8 mouse cellular contexts compared by ENCODE assay signal in the genomic region with DNA sequence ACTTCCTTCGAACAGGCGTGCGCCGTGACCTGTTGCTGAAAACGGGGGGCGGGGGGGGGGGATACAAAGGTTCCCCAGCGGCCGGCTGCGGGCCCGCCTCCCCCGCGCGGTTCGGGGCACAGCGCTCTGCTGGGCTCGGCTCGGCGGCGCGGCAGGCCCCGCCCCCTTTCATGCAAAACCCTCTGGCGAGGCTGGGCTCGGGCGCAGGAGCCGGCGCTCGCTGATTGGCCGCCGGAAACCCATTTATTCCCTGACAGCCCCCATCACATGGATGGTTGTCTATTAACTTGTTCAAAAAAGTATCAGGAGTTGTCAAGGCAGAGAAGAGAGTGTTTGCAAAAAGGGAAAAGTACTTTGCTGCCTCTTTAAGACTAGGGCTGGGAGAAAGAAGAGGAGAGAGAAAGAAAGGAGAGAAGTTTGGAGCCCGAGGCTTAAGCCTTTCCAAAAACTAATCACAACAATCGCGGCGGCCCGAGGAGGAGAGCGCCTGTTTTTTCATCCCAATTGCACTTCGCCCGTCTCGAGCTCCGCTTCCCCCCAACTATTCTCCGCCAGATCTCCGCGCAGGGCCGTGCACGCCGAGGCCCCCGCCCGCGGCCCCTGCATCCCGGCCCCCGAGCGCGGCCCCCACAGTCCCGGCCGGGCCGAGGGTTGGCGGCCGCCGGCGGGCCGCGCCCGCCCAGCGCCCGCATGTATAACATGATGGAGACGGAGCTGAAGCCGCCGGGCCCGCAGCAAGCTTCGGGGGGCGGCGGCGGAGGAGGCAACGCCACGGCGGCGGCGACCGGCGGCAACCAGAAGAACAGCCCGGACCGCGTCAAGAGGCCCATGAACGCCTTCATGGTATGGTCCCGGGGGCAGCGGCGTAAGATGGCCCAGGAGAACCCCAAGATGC. TPM values are rescaled to one million over a fixed set of nuclear protein-coding genes. Genes with fewer than 3 reads are reported as not detected.
DNase-seq lines count a peak whose midpoint lies in the region.
"Had no signal": no experiment of that assay in that cellular context is flagged by ENCODE, and none has a peak within 500 bp of the region (broad histone marks: within the 10 kb centered on the region; RNA-seq: fewer than 3 reads in every experiment).

Gene Sox2 (plus strand): TSS at position 680 of the 895 bp plus-strand sequence.

- 0% methylated on average over 86 of the region's 86 CpGs for WGBS in midbrain, embryonic 10.5 days

- peak; percentile 96 for DNase-seq in ZHBTc4 (ENCODE audit: low read depth, low spot score)
- DNase-seq in cerebellum, adult 11 months: peak; percentile 31
- peak; percentile 55 to 81 for DNase-seq in frontal cortex, adult 2 months (ENCODE audit: extremely low spot score in 1 of 2, low spot score in 1 of 2)
- peak; percentile 64 for DNase-seq in kidney, adult 18-20 months
- peak; percentile 76 to 77 for DNase-seq in left cerebral cortex, postnatal 36 days (ENCODE audit: low spot score in 2 of 2)
- peak; percentile 93 for DNase-seq in midbrain, embryonic 10.5 days (ENCODE audit: low spot score)
- DNase-seq in testis, postnatal 10 days (ENCODE audit: low spot score): peak; percentile 68

- H3K27me3 ChIP-seq in midbrain, embryonic 10.5 days (ENCODE audit: low read depth, poor library complexity, severe bottlenecking): peaks cover 39% of the 10 kb centered on the region

- H3K4me1 ChIP-seq in midbrain, embryonic 10.5 days: peaks cover 46% of the 10 kb centered on the region

- peak within 1 kb of the TSS; percentile 99 for H3K4me3 ChIP-seq in midbrain, embryonic 10.5 days

- intact Hi-C loops in left cerebral cortex, postnatal 36 days (cut with DNase I): loop anchor here (2.0 to 10.0 kb wide), 8 partner anchors 15 to 925 kb away; no protein-coding TSS in a partner anchor

- H3K9me3 ChIP-seq in midbrain, embryonic 10.5 days (replicated peaks): no peaks in the 10 kb centered on the region

- peaks cover 26% of the 10 kb centered on the region for H3K36me3 ChIP-seq in midbrain, embryonic 10.5 days

- peak within 1 kb of the TSS; percentile 100 for H3K27ac ChIP-seq in midbrain, embryonic 10.5 days (replicated peaks)

RNA-seq across cellular contexts. Expression of gene Sox2, which starts in this region (rescaled TPM):
- 42.7 and 44.8 TPM in 2 replicates for polyA plus RNA-seq in frontal cortex, adult 2 months (2012; rRNA removed)
- total RNA-seq in left cerebral cortex, postnatal 36 days (2021): 10 to 100 TPM; 39.9 to 44.4 TPM
- polyA plus RNA-seq in midbrain, embryonic 10.5 days (2016; fragmentation: Nextera tagmentation; extraction: Ambion mirVana): 28.8 and 31.9 TPM in 2 replicates
- polyA plus RNA-seq: spleen, adult 2 months had no signal

Comparison
In these comparisons a context has a peak if more than half of its experiments do, and no peak if none do; other contexts are left out.
1. Peak in every context shown above with its lines: DNase-seq, H3K4me3 ChIP-seq and H3K27ac ChIP-seq.
2. DNase-seq: peak in every context shown above with its lines; median percentile 96 in ZHBTc4; 93 in midbrain, embryonic 10.5 days; 76 in left cerebral cortex, postnatal 36 days; 68 in frontal cortex, adult 2 months; 68 in testis, postnatal 10 days; 64 in kidney, adult 18-20 months; 31 in cerebellum, adult 11 months.